Mouse (Mus musculus): ENCODE data around the gene Sulf2. TPM values are rescaled to one million over a fixed set of nuclear protein-coding genes. Genes with fewer than 3 reads are reported as not detected.

Sulf2 gene
- total and polyA plus RNA-seq, 3 experiments = not detected

GRCm38 (mm10) chr2:166025943-166026342, 129.5 kb downstream of the Sulf2 start:
- H3K9me3 ChIP-seq (replicated peaks; ENCODE audit: low read length) = no peaks in the 10 kb centered on the region
- H3K4me2 ChIP-seq (ENCODE audit: insufficient read depth, low read depth, poor library complexity, severe bottlenecking) = no peak overlapping the region
- H3K9ac ChIP-seq (ENCODE audit: insufficient read depth, low read depth) = no peak overlapping the region
- H3K27ac ChIP-seq (ENCODE audit: insufficient read depth, low read depth) = no peak overlapping the region
- H3K4me3 ChIP-seq (replicated peaks in 1 of 3; ENCODE audit: low read depth in 2 of 3, low read length in 2 of 3, poor library complexity in 1 of 3) = no peak overlapping the region
- no peak for DNase-seq (ENCODE audit: extremely low read depth)
- peaks cover 7 to 70% of the 10 kb centered on the region in 2 experiments for H3K4me1 ChIP-seq (ENCODE audit: control insufficient read depth in 1 of 2, insufficient read depth in 2 of 2)
- peaks cover 63% of the 10 kb centered on the region for H3K79me2 ChIP-seq (replicated peaks; ENCODE audit: control insufficient read depth, extremely low read depth, insufficient read depth, poor library complexity, severe bottlenecking)
- no peaks in the 10 kb centered on the region for H3K27me3 ChIP-seq (replicated peaks)
- TF ChIP-seq KAT2A (IDR thresholded peaks at IDR 0.05; ENCODE audit: insufficient replicate concordance, low read length) (no peak), USF2 (conservative IDR thresholded peaks at IDR 0.05; ENCODE audit: low read depth, low read length) (no peak), MEF2A (IDR thresholded peaks at IDR 0.05; ENCODE audit: borderline replicate concordance, low read depth, low read length) (no peak), TCF12 (IDR thresholded peaks at IDR 0.05; ENCODE audit: low read depth, low read length) (no peak), RCOR1 (conservative IDR thresholded peaks at IDR 0.05; ENCODE audit: low read depth, low read length) (no peak), CTCF (conservative IDR thresholded peaks at IDR 0.05 in 1 of 2, IDR thresholded peaks at IDR 0.05 in 1 of 2; ENCODE audit: low read depth in 2 of 2, low read length in 2 of 2) (no peak), MAFK (IDR thresholded peaks at IDR 0.05; ENCODE audit: insufficient replicate concordance, low read length) (no peak), MAX (IDR thresholded peaks at IDR 0.05; ENCODE audit: low read length) (no peak), RAD21 (IDR thresholded peaks at IDR 0.05; ENCODE audit: low read depth, low read length) (no peak), SIN3A (IDR thresholded peaks at IDR 0.05; ENCODE audit: low read length) (no peak), ELF1 (IDR thresholded peaks at IDR 0.05; ENCODE audit: low read depth, low read length) (no peak), ZKSCAN1 (IDR thresholded peaks at IDR 0.05; ENCODE audit: borderline replicate concordance, low read depth, low read length) (no peak), MYC (IDR thresholded peaks at IDR 0.05; ENCODE audit: low read depth, low read length) (no peak), GABPA (IDR thresholded peaks at IDR 0.05; ENCODE audit: insufficient replicate concordance, low read depth, low read length) (no peak), CHD2 (IDR thresholded peaks at IDR 0.05; ENCODE audit: low read length) (no peak), NELFE (IDR thresholded peaks at IDR 0.05; ENCODE audit: low read depth, low read length) (no peak)
- H3K36me3 ChIP-seq (replicated peaks in 1 of 2; ENCODE audit: control insufficient read depth in 1 of 2, insufficient read depth in 1 of 2, low read length in 1 of 2) = no peaks in the 10 kb centered on the region
- dilution Hi-C loops (cut with MboI; ENCODE audit: extremely low pct_ligation_motif_present, extremely low pct_unique_long_range_greater_than_20kb, low sequenced_read_pairs) = no loop called here
- in situ Hi-C loops (cut with MboI; ENCODE audit: low pct_ligation_motif_present, low pct_unique_long_range_greater_than_20kb, low sequenced_read_pairs) = loop anchor here (25.0 kb wide), 1 partner anchor 239 kb away; no protein-coding TSS in a partner anchor

GRCm38 (mm10) chr2:166024621-166025020, 130.8 kb downstream of the Sulf2 start:
- DNase-seq (ENCODE audit: extremely low read depth) = no peak
- H3K79me2 ChIP-seq (replicated peaks; ENCODE audit: control insufficient read depth, extremely low read depth, insufficient read depth, poor library complexity, severe bottlenecking) = peaks cover 70% of the 10 kb centered on the region
- no peaks in the 10 kb centered on the region for H3K36me3 ChIP-seq (replicated peaks in 1 of 2; ENCODE audit: control insufficient read depth in 1 of 2, insufficient read depth in 1 of 2, low read length in 1 of 2)
- no peak overlapping the region for H3K27ac ChIP-seq (ENCODE audit: insufficient read depth, low read depth)
- H3K9ac ChIP-seq (ENCODE audit: insufficient read depth, low read depth) = no peak overlapping the region
- H3K4me2 ChIP-seq (ENCODE audit: insufficient read depth, low read depth, poor library complexity, severe bottlenecking) = no peak overlapping the region
- in situ Hi-C loops (cut with MboI; ENCODE audit: low pct_ligation_motif_present, low pct_unique_long_range_greater_than_20kb, low sequenced_read_pairs) (loop anchor here (25.0 kb wide), 1 partner anchor 237 kb away; no protein-coding TSS in a partner anchor), dilution Hi-C loops (cut with MboI; ENCODE audit: extremely low pct_ligation_motif_present, extremely low pct_unique_long_range_greater_than_20kb, low sequenced_read_pairs) (no loop called here)
- H3K27me3 ChIP-seq (replicated peaks) = no peaks in the 10 kb centered on the region
- H3K4me3 ChIP-seq (replicated peaks in 1 of 3; ENCODE audit: low read depth in 2 of 3, low read length in 2 of 3, poor library complexity in 1 of 3) = no peak overlapping the region
- H3K9me3 ChIP-seq (replicated peaks; ENCODE audit: low read length) = no peaks in the 10 kb centered on the region
- no peak for TF ChIP-seq HCFC1 (IDR thresholded peaks at IDR 0.05; ENCODE audit: low read depth, low read length)
- no peak for TF ChIP-seq USF2 (conservative IDR thresholded peaks at IDR 0.05; ENCODE audit: low read depth, low read length)
- H3K4me1 ChIP-seq (ENCODE audit: control insufficient read depth in 1 of 2, insufficient read depth in 2 of 2) = peaks cover 11 to 83% of the 10 kb centered on the region in 2 experiments
